Mouse (Mus musculus): ENCODE results near the gene Phf13.

Phf13 gene

GRCm38 (mm10) chr4:151948497-151949471, 47.3 kb downstream of the Phf13 start:
- no peak for DNase-seq (ENCODE audit: low spot score in 2 of 2)

GRCm38 (mm10) chr4:151946211-151946610, 49.8 kb downstream of the Phf13 start:
- no peak for DNase-seq (ENCODE audit: low spot score in 2 of 2)
